Mouse (Mus musculus) neural tube, embryonic 15.5 days (tissue): ENCODE measurements at regions not wholly inside any gene's neighbourhood (a gene's known extent, or its start where the extent isn't known, plus 50 kb on each side); places are given as distances from the start of the nearest gene placed in this dataset.

ENCODE experiments used
- ATAC-seq: fragments of 200-750 bp; cut with Nextera tagmentation; 2 replicates; pipeline ENCODE4 v1.8.0; 2017; ENCODE audit warnings: mild to moderate bottlenecking, moderate TSS enrichment, moderate library complexity; ENCODE audit not compliant: low FRiP score
- H3K27ac ChIP-seq: fragments of 300-500 bp; sonication (generic); replicated peaks from 2 replicates; pipeline ENCODE4 v1.5.1; 2015; ENCODE audit warnings: mild to moderate bottlenecking, inconsistent platforms
- H3K27me3 ChIP-seq: fragments of 300-500 bp; sonication (generic); replicated peaks from 2 replicates; pipeline ENCODE4 v1.6.1; 2015; ENCODE audit warnings: inconsistent platforms
- H3K36me3 ChIP-seq: fragments of 300-500 bp; sonication (generic); 2 replicates; pipeline ENCODE4 v1.6.1; 2015; ENCODE audit warnings: inconsistent platforms
- H3K4me1 ChIP-seq: fragments of 300-500 bp; sonication (generic); 2 replicates; pipeline ENCODE4 v1.6.1; 2015; ENCODE audit warnings: inconsistent platforms
- H3K4me2 ChIP-seq: fragments of 300-500 bp; sonication (generic); 2 replicates; pipeline ENCODE4 v1.6.1; 2015; ENCODE audit warnings: inconsistent platforms, mild to moderate bottlenecking, moderate library complexity
- H3K4me3 ChIP-seq: fragments of 300-500 bp; sonication (generic); replicated peaks from 2 replicates; pipeline ENCODE4 v1.5.1; 2015; ENCODE audit warnings: mild to moderate bottlenecking, inconsistent platforms
- H3K9ac ChIP-seq: fragments of 300-500 bp; sonication (generic); replicated peaks from 2 replicates; pipeline ENCODE4 v1.6.1; 2015; ENCODE audit warnings: mild to moderate bottlenecking, inconsistent platforms
- H3K9me3 ChIP-seq: fragments of 300-500 bp; sonication (generic); replicated peaks from 2 replicates; pipeline ENCODE4 v1.6.1; 2016; ENCODE audit warnings: inconsistent platforms
- WGBS: fragments of 180-500 bp; shearing (Covaris S2); methylation state at CpG from one replicate; pipeline ENCODE4 v1.1.7; 2015; ENCODE audit warnings: mixed read lengths; 5-methylcytosine and 5-hydroxymethylcytosine counted together

DNA sequence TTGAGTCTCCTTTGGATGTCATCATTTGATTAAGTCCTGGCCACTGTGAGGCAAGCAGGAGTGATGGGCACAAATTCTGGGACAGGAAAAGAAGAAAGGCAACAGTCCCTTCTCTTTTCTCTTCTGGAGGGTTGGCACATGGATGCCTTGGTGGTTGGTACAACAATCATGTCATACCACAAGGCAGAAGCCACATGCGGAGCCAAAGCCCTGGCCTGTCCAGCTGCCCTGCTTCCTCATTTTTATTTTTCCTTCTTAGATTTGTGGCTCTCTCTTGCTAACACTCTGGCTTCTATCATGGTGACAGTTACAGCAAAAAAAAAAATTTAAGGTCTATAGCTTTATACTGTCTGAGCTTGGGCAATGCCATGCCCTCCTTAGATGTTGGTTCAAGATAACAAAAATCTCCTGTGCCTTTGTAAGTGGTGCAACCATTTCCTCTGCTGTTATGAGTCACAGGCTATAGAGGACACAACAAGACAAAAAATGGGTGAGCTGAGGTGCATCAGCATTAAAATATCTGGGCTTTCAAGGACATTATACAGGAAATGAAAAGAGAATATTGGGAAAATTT lies 158.2 kb downstream of the Evx1 start:
- no peak overlapping the region for H3K27ac ChIP-seq
- H3K36me3 ChIP-seq, result no peaks in the 10 kb centered on the region
- H3K9ac ChIP-seq, result no peak overlapping the region
- no peak overlapping the region for H3K4me3 ChIP-seq
- WGBS, result 100% methylated on average over 1 of the region's 1 CpGs
- no peaks in the 10 kb centered on the region for H3K27me3 ChIP-seq
- H3K4me2 ChIP-seq, result no peak overlapping the region
- H3K9me3 ChIP-seq, result no peaks in the 10 kb centered on the region
- ATAC-seq, result no peak
- peaks cover 6% of the 10 kb centered on the region for H3K4me1 ChIP-seq

GRCm38 (mm10) chr6:52472008-52472407 lies 158.7 kb downstream of the Evx1 start:
- no peaks in the 10 kb centered on the region for H3K9me3 ChIP-seq
- H3K4me3 ChIP-seq, result no peak overlapping the region
- peaks cover 9% of the 10 kb centered on the region for H3K4me1 ChIP-seq
- no peak overlapping the region for H3K4me2 ChIP-seq
- WGBS, result 79% methylated on average over 4 of the region's 4 CpGs
- no peak for ATAC-seq
- no peaks in the 10 kb centered on the region for H3K27me3 ChIP-seq
- H3K36me3 ChIP-seq, result no peaks in the 10 kb centered on the region
- no peak overlapping the region for H3K9ac ChIP-seq
- H3K27ac ChIP-seq, result no peak overlapping the region

DNA sequence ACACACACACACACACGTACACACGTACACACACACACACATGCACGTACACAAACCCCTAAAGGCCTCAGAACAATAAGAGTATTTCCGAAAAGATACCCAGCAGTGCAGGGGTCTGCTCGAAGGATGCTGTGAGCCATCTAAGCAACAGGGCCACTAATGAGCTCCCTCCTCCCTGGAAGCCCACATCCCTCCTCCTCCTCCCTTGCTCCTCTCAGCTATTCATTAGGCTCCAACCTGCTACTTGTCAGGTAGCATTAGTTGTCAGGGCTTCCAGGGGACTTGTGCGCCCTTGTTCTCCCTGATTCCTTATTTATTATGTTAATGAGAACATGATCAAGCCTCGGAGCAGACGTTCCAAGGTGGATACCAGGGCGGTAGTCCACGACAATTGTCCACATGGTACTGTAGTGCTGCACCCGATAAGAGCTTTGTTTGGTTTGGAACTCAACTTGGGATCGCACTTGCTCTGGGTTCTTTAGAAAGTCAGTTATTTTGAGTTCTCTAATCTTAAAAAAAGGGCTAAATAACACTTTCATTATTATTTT lies 159.8 kb downstream of the Evx1 start:
- H3K9me3 ChIP-seq, result no peaks in the 10 kb centered on the region
- peaks cover 9% of the 10 kb centered on the region for H3K4me1 ChIP-seq
- H3K27me3 ChIP-seq, result no peaks in the 10 kb centered on the region; the same call in 1 of the 2 replicates
- no peak overlapping the region for H3K4me2 ChIP-seq
- 69% methylated on average over 12 of the region's 12 CpGs for WGBS
- H3K36me3 ChIP-seq, result no peaks in the 10 kb centered on the region
- no peak overlapping the region for H3K27ac ChIP-seq
- no peak overlapping the region for H3K9ac ChIP-seq
- ATAC-seq, result no peak
- H3K4me3 ChIP-seq, result no peak overlapping the region

DNA sequence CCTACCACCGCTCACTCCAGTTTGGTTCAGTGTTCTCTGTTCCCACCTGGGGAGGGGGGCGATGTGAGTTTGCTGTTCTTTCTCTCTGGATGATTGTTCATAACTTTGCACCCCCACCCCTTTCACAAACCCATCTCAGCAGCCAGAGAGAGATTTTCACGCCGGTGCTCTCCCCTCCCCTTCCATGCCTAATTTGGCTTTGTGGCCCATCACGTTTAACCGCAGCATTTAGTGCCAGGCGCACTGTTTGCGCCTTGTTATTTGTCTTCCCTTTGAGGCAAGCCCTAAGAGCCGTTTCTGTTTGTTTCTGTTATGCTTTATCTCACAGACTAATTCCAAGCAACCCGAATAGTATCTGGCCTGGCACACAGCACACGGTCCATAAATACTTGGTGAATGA lies 160.6 kb downstream of the Evx1 start:
- no peaks in the 10 kb centered on the region for H3K9me3 ChIP-seq
- no peak overlapping the region for H3K4me3 ChIP-seq
- H3K9ac ChIP-seq, result no peak overlapping the region
- 24% methylated on average over 11 of the region's 11 CpGs for WGBS
- H3K27me3 ChIP-seq, result no peaks in the 10 kb centered on the region; the same call in 1 of the 2 replicates
- peak overlapping the region; percentile 9; the same call in 1 of the 2 replicates for H3K4me2 ChIP-seq
- peaks cover 9% of the 10 kb centered on the region for H3K4me1 ChIP-seq
- no peaks in the 10 kb centered on the region for H3K36me3 ChIP-seq
- H3K27ac ChIP-seq, result no peak overlapping the region
- ATAC-seq, result no peak

DNA sequence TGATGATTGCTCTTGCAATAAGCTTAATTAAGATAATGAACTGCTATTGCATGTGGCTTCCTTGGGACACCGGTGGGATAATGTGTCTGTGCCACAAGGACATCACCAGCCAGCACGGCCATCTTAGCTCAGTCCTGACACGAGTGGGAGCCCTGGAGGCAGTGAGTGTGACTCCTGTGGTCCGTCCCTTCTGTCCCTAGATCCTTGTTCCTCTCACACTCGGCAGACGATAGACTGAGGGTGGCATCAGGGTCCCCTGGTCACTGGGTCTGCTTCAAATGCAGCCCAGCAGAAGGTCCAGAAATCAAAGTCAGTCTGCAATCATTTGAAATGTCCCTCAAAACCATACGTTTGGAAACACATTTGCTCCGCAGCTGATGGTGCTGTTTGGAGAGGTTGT lies 162.4 kb downstream of the Evx1 start:
- no peak overlapping the region for H3K4me2 ChIP-seq
- no peak for ATAC-seq
- no peak overlapping the region for H3K9ac ChIP-seq
- whole genome bisulfite sequencing, result 78% methylated on average over 8 of the region's 8 CpGs
- peaks cover 9% of the 10 kb centered on the region for H3K4me1 ChIP-seq
- H3K27ac ChIP-seq, result no peak overlapping the region
- no peaks in the 10 kb centered on the region for H3K9me3 ChIP-seq
- H3K4me3 ChIP-seq, result no peak overlapping the region
- no peaks in the 10 kb centered on the region; the same call in 1 of the 2 replicates for H3K27me3 ChIP-seq
- H3K36me3 ChIP-seq, result no peaks in the 10 kb centered on the region

DNA sequence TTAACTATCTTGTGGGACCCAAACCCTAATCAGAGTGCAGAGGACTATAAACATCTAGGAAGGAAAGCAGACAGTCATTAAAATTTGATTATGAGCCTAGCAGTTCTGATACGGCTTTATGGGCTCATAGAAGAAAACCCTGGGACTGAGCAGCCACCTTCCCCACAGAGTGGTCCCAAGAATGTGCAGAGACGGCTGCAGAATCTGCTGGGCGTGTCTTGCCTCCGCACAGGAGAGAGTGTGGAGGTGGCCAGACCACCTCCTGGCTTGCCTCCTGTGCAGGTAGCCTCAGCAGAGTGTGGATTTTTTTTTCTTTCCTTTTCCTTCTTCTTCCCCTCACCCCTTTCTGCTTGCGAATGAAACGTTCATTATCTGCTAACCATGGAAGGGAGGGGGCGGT lies 163.3 kb downstream of the Hibadh start:
- ATAC-seq, result no peak
- H3K27me3 ChIP-seq, result no peaks in the 10 kb centered on the region; the same call in 1 of the 2 replicates
- H3K4me1 ChIP-seq, result peaks cover 9% of the 10 kb centered on the region
- H3K9ac ChIP-seq, result no peak overlapping the region
- no peaks in the 10 kb centered on the region for H3K36me3 ChIP-seq
- WGBS, result 53% methylated on average over 7 of the region's 7 CpGs
- H3K4me3 ChIP-seq, result no peak overlapping the region
- no peak overlapping the region for H3K4me2 ChIP-seq
- no peak overlapping the region for H3K27ac ChIP-seq
- no peaks in the 10 kb centered on the region for H3K9me3 ChIP-seq

GRCm38 (mm10) chr6:52477380-52477779 lies 162.8 kb downstream of the Hibadh start:
- no peak for ATAC-seq
- Histone ChIP-seq H3K4me2 (no peak overlapping the region), H3K9ac (no peak overlapping the region), H3K9me3 (no peaks in the 10 kb centered on the region), H3K27ac (no peak overlapping the region), H3K4me3 (no peak overlapping the region), H3K36me3 (no peaks in the 10 kb centered on the region), H3K27me3 (no peaks in the 10 kb centered on the region; the same call in 1 of the 2 replicates), H3K4me1 (peaks cover 9% of the 10 kb centered on the region)
- WGBS, result 85% methylated on average over 7 of the region's 7 CpGs

DNA sequence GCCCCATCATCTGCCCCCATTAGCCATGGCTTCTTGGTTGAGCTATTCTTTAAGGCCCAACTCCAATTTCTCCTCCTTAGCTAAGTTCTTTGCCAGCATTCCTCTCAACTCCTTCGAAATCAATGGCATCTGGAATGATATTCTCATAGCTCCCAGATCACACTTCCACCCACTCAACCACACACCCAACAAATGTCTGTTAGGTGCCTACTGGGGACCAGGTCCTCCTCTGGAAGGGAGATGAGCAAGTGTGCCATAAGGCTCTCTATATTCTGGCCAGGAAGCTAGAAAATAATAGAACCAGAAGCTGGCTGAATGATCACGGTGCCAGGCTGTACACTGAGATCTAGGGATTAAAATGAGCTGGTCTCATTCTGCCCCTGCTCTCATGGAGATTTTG lies 161.6 kb downstream of the Hibadh start:
- no peaks in the 10 kb centered on the region; the same call in 1 of the 2 replicates for H3K27me3 ChIP-seq
- ATAC-seq, result no peak
- H3K36me3 ChIP-seq, result no peaks in the 10 kb centered on the region
- H3K9ac ChIP-seq, result no peak overlapping the region
- 90% methylated on average over 2 of the region's 2 CpGs for WGBS
- H3K4me1 ChIP-seq, result peaks cover 8% of the 10 kb centered on the region
- no peaks in the 10 kb centered on the region for H3K9me3 ChIP-seq
- no peak overlapping the region for H3K4me3 ChIP-seq
- no peak overlapping the region for H3K4me2 ChIP-seq
- H3K27ac ChIP-seq, result no peak overlapping the region

DNA sequence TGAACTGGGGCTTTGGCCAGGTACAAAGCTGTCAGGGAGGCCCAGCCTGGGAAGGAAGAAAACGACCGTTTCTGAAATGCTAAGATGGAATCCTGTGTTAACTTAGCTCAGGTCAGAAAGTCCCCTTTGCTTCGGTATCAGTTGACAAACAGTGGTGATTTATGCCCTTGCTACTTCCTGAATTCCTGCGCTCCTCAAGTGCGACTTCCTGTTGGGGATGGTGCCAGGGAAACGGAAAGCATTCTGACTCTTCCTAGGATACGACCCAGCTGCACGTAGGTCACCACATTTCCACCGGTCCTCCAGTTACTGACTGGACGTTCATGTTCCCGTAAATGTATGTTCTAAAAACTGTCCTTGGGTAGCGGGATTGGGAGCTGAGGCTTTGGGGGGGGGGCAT lies 161.0 kb downstream of the Hibadh start:
- Histone ChIP-seq H3K4me1 (peaks cover 4% of the 10 kb centered on the region; the same call in 1 of the 2 replicates), H3K9ac (no peak overlapping the region), H3K9me3 (no peaks in the 10 kb centered on the region), H3K27ac (no peak overlapping the region), H3K4me3 (no peak overlapping the region), H3K4me2 (no peak overlapping the region), H3K27me3 (no peaks in the 10 kb centered on the region; the same call in 1 of the 2 replicates), H3K36me3 (no peaks in the 10 kb centered on the region)
- 72% methylated on average over 12 of the region's 12 CpGs for WGBS
- no peak for ATAC-seq

- H3K27ac ChIP-seq, result no peak overlapping the region
- no peaks in the 10 kb centered on the region for H3K9me3 ChIP-seq
- WGBS, result 65% methylated on average over 7 of the region's 7 CpGs
- H3K4me3 ChIP-seq, result no peak overlapping the region
- no peak overlapping the region for H3K4me2 ChIP-seq
- ATAC-seq, result no peak
- H3K36me3 ChIP-seq, result no peaks in the 10 kb centered on the region
- no peak overlapping the region for H3K9ac ChIP-seq
- no peaks in the 10 kb centered on the region; the same call in 1 of the 2 replicates for H3K27me3 ChIP-seq
- H3K4me1 ChIP-seq, result peaks cover under 1% of the 10 kb centered on the region; the same call in 1 of the 2 replicates
Measured at GRCm38 (mm10) chr6:52481975-52482374, 158.2 kb downstream of the Hibadh start.

DNA sequence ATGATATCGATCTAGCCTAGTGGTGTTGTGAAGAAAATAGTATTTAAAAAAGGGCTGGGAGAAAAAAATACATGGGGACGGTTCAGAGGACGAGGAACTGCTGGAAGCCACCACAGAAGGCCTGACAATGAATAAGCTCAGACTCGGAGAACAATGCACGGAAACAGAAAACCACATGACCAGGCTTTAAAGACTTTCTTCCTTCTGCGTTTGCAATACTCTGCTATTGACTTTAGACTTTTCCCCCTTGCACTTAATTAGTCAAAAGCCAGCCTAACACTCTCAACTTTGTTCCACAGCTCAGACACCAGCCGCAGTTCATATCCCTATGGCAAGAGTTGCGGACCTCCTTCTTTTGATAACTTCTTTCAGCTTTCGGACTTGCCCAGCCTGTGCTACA lies 154.0 kb downstream of the Hibadh start:
- Histone ChIP-seq H3K27ac (no peak overlapping the region), H3K4me2 (no peak overlapping the region), H3K36me3 (no peaks in the 10 kb centered on the region), H3K4me3 (no peak overlapping the region), H3K9ac (no peak overlapping the region), H3K27me3 (no peaks in the 10 kb centered on the region), H3K4me1 (no peaks in the 10 kb centered on the region), H3K9me3 (no peaks in the 10 kb centered on the region)
- no peak for ATAC-seq
- 72% methylated on average over 9 of the region's 9 CpGs for WGBS

DNA sequence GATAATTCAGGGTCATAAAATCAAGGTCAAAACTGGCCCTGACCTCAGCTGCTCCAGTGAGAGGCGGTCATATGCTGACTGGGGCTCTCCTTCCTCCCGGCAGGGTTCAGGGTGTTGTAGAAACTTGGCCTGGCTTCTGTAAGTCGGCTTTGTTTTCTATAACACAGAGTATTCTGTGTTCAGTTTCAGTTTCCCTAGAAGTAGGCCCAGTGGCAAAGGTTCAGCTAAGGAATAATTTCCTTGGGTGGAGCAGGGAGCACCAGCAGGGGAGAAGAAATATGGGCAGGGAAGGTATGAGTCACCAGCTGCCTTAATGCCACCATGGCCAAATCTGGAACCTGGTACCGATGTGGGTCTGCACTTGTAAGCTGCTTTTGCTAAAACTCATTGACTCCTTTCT lies 153.5 kb downstream of the Hibadh start:
- WGBS, result 60% methylated on average over 4 of the region's 4 CpGs

More for the DNA sequence above, 153.5 kb downstream of the Hibadh start:
- Histone ChIP-seq H3K9ac (no peak overlapping the region), H3K27me3 (no peaks in the 10 kb centered on the region), H3K4me3 (no peak overlapping the region), H3K36me3 (no peaks in the 10 kb centered on the region), H3K9me3 (no peaks in the 10 kb centered on the region), H3K4me2 (no peak overlapping the region), H3K4me1 (no peaks in the 10 kb centered on the region), H3K27ac (no peak overlapping the region)
- no peak for ATAC-seq
